Mouse (Mus musculus) mesoderm, embryonic 11.5 days (tissue): ENCODE results near the gene 4933428G20Rik.

Experiments used
- DNase-seq: peaks from one replicate; pipeline ENCODE4 v3.0.0-alpha.2; 2012; ENCODE audit warnings: low read depth, low spot score

Gene 4933428G20Rik

GRCm38 (mm10) chr11:97463166-97463565, 37.0 kb downstream of the 4933428G20Rik start:
- DNase-seq, result no peak

DNA sequence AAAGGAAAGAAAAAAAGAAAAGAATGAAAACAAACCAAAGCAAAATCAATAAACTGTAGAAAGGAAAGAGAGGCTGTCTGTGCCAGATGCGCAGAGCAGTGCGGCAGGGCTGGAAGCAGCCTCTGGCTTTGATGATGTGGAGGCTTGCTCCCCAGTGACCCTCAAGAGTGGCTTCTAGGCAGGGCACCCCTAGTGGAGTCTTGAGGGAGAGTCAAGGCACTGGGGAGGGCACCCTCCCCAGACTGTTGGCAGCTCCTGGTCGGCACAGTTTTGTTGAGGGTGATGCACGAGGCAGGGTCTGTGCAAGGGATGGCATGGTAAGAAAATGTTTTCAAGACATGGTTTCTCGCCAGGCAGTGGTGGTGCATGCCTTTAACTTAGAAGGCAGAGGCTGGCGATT, 37.6 kb downstream of the 4933428G20Rik start:
- no peak for DNase-seq

- DNase-seq, result no peak
These were observed 38.8 kb downstream of the 4933428G20Rik start for GRCm38 (mm10) chr11:97461307-97461820.

GRCm38 (mm10) chr11:97457120-97457519, 43.0 kb downstream of the 4933428G20Rik start:
- DNase-seq, result no peak

DNA sequence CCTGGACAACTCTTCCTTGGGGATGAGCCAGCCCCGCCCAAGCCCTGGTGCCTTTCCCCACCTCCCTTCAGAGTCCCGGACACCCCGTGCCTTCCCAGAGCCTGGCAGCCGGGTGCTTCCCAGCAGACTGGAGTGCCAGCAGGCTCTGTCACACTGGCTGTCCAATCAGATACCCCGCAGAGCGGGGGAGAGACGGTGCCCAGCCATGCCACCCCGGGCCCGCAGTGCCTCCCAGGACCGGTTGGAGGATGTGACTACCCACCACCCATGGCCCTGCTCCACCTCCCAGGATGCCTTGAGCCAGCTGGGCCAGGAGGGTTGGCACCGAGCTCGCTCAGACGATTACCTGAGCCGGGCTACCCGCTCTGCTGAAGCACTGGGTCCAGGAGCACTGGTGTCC, 48.5 kb downstream of the 4933428G20Rik start:
- no peak for DNase-seq

DNA sequence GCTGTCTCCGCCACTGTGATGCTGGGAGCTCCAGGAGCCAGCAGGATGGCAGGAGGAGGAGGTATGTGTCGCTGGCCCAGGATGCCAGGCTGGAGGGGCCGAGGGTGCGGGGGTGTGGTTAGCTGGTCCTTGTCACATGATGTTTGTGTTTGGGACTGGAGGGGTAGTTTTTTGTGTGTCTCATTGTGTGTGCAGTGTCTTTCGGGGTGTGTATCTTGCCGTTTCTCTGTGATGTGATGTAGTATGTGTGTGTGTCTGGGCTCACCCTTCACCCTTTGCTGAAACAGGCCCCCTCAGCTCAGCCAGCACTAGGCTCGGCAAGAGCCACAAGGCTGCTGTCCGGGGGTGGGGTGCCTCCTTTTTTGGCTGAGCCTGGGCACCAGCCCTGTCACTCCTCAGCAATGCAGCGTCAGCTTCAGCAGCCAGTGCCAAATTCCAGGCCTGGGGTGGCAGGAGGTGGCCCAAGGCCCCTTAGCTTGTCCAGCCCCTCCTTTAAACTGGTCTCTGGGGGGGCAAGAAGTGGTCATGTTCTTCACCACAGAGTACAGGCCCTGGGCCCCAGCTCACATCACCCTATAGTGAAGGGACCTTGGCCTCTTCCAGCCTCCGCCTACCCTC, 49.7 kb downstream of the 4933428G20Rik start:
- DNase-seq, result no peak

- DNase-seq, result peak; percentile 80
These were observed 50.4 kb downstream of the 4933428G20Rik start for GRCm38 (mm10) chr11:97449601-97450293.

DNA sequence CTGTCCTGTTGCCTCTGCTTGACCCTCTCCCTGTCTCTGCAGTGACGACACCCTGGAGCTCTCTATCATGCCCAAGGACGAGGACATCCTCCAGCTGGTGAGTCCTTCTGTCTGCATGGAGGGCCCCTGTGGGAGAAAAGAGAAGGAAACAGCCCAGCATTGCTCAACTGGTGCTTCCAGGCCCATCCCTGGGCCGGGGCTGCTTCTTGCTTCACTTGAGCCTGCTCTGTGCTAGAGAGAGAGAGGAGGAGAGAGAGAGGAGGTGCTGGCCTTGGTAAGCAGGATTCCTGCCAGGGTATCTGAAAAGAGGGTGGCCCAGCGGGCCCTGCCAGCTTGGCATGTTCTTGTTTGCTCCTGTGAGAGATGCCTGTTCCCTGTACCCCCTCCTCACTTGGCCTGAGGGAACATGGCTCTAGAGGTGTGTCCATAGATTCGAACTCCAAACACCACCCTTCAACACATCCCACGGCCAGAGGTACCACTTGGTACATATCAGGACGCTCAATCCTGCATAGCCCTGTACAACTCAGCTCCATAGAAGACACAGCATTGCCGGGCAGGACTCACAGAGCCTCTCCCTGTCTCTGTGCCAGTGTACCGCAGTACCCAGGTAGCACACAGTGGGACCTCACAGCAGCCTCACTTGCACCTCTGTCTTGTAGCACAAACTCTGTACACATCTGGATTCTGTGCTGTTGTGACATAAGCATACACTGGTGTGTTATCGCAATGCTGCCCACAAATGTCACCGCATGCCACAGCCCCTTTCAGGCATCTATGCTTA, 51.3 kb downstream of the 4933428G20Rik start:
- DNase-seq, result no peak

DNA sequence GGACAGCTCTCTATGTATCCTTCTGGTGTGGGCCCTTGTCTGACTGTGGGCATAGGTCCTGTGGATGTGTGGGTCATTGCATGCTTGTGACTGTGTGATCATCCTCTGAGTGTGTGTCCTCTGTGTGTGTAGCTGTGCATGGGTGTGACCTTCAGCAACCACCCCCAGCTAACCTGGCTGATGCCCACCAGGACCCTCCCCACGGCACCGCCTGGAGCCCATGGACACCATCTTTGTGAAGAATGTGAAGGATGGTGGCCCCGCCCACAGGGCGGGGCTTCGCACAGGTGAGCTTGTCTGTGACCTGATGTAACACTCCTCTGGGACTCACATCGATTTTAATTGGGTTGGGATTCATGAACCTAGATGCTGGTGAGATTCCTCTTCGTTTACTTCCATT, 52.2 kb downstream of the 4933428G20Rik start:
- DNase-seq, result no peak

- DNase-seq, result no peak
These were observed 54.1 kb downstream of the 4933428G20Rik start for GRCm38 (mm10) chr11:97445999-97446511.

DNA sequence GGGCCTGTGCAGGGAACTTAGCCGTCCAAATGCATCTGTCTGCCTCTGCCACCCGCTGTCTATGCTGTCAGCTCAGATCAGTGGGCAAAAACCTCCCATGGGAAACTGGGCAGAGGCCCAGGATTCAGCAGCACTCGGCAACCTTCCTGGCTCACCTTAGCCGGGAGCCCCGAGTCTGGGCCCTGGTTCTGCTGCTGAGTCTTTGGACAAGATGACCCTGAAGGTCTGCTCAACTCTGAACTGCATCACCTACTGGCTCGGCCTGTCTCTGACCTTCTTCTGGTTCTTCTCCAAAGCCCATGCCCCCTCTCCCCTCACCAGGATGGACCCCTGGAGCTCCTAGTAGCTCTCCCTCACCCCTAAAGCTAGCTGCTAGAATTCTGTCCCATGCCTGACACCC, 54.5 kb downstream of the 4933428G20Rik start:
- DNase-seq, result no peak

DNA sequence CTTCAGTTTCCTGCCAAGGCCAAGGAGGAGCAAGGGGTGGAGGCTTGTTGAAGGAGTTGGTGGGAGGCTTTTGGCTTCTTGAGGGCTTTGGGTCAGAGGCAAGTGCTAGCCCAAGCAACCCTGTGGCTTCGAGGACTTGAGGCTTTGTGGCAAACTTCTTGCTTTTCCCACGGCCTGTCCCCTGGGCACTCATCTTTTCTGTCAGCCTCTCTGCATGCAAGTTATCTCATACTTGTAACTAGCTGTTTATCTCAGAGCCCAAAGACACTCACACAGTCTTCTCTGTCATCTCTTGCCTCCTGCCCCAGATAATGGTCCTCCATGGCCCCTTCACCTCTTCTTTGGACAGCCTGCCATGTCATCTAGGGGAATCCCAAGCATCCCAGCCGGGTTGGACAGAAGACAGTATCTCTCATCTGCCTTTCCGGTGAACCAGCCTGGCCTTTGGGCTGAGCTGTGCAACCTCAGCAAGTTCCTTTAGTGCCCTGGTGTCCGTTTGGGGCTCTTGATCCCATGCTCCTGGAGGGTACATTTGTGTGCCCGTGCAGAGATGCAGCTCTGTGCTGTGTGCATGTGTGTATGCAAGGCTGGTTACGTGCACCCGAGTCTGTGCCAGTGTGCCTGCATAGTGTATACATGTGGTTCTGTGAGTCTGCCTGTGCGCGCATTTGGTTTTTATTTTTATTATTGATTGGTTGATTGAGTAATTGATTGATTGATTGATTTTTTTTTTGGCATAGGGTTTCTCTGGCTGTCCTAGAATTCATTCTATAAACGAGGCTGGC, 57.1 kb downstream of the 4933428G20Rik start:
- no peak for DNase-seq

DNA sequence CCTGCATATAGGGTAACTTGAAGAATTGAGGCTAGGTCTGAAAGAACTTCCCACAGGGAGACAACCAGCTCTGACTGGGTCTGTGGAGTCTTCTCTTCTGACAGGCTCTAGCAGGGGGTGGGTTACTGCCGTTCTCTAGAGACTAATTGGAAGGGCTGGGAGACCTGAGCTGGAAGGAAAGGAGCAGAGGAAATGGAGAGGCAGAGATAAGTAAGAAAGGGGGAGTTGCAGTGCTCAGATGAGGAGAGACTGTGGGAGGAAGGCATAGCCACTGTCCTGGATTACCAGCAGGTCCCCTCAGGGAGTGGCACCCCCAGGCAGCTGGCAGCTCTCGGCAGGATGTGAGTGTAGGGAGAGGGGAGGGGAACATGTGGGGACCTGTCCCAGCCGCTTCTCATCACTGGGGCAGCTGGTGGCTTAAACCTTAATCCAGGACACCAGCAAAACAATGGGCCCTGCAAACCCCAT, 58.4 kb downstream of the 4933428G20Rik start:
- no peak for DNase-seq

DNA sequence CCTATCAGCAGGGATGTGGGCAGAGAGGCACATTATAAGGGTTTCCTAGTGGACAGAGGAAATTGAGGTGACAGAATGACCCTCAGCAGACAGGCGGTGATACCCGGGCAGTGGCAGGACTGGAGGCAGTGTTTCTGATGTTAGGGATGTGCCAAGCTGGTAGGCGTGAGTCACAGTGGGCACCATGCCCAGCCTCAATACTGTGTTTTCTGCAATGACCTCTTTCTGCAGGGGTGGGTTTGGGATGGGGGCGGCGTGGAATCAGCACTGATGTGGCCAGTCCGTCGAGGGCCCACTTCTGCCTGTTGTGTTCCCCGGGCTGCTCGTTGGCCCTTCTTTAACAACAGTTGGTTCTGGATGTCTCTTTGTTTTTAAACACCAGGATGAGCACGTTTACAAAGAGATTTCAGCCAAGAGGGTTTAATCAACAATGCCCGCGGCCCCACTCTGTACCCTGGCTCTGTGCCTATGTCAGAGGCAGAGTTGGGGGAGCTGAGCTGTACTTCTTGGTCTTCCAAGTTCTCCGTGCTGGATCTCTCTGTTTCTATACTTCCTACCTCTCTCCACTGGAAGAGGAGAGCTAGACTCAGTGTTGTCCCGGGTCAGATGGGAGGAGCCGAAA, 59.0 kb downstream of the 4933428G20Rik start:
- DNase-seq, result no peak
